Mouse (Mus musculus): ENCODE measurements around the gene Wdr81. TPM values are rescaled to one million over a fixed set of nuclear protein-coding genes. Genes with fewer than 3 reads are reported as not detected.
"Not testable (repeated sequence)": the region's sequence is repeated elsewhere in the genome, so short reads cannot be mapped to it uniquely, and the experiment has no call there.

Gene Wdr81
- polyA plus RNA-seq, 2 experiments from 2014 or later = 6.3 to 9.9 TPM

- ATAC-seq = peak; percentile 86
These were observed 6.6 kb upstream of the Wdr81 start, which contains the start of gene Tlcd2 for GRCm38 (mm10) chr11:75460844-75461742. Gene Tlcd2 (plus strand): TSS chr11:75461715.

GRCm38 (mm10) chr11:75460103-75460843 is 5.8 kb upstream of the Wdr81 start:
- peak; percentile 46 for ATAC-seq

GRCm38 (mm10) chr11:75459751-75460102 is 5.2 kb upstream of the Wdr81 start:
- ATAC-seq = no peak

GRCm38 (mm10) chr11:75459141-75459711 is 4.7 kb upstream of the Wdr81 start:
- ATAC-seq = no peak

GRCm38 (mm10) chr11:75458628-75459041 is 4.1 kb upstream of the Wdr81 start:
- ATAC-seq = no peak

GRCm38 (mm10) chr11:75458169-75458568 is 3.7 kb upstream of the Wdr81 start:
- ATAC-seq = no peak

GRCm38 (mm10) chr11:75456440-75456871 is 1.9 kb upstream of the Wdr81 start:
- no peak for ATAC-seq

- not testable (repeated sequence) for ATAC-seq
These were observed 1.5 kb upstream of the Wdr81 start for GRCm38 (mm10) chr11:75455971-75456370.

- ATAC-seq = no peak
These were observed 672 bp upstream of the Wdr81 start for GRCm38 (mm10) chr11:75455041-75455736.

GRCm38 (mm10) chr11:75452812-75453557 is 1.5 kb downstream of the Wdr81 start:
- no peak for ATAC-seq

GRCm38 (mm10) chr11:75452081-75452480 is 2.4 kb downstream of the Wdr81 start:
- no peak for ATAC-seq

- ATAC-seq = no peak
These were observed 3.6 kb downstream of the Wdr81 start for GRCm38 (mm10) chr11:75450936-75451335.

- ATAC-seq = no peak
These were observed 4.1 kb downstream of the Wdr81 start for GRCm38 (mm10) chr11:75450304-75450908.

- ATAC-seq = no peak
These were observed 4.8 kb downstream of the Wdr81 start for GRCm38 (mm10) chr11:75449695-75450094.

- ATAC-seq = no peak
These were observed 5.9 kb downstream of the Wdr81 start for GRCm38 (mm10) chr11:75448575-75448974.

- ATAC-seq = no peak
These were observed 10.8 kb downstream of the Wdr81 start for GRCm38 (mm10) chr11:75443711-75444110.

GRCm38 (mm10) chr11:75441601-75442000 is 12.9 kb downstream of the Wdr81 start:
- ATAC-seq = no peak

GRCm38 (mm10) chr11:75441034-75441433 is 13.5 kb downstream of the Wdr81 start:
- ATAC-seq = no peak

GRCm38 (mm10) chr11:75439951-75440350 is 14.6 kb downstream of the Wdr81 start:
- no peak for ATAC-seq

GRCm38 (mm10) chr11:75439363-75439762 is 15.2 kb downstream of the Wdr81 start, which contains the start of gene Serpinf2:
Gene Serpinf2 (minus strand): TSS chr11:75439591.
- no peak for ATAC-seq

GRCm38 (mm10) chr11:75438804-75439203 is 15.7 kb downstream of the Wdr81 start:
- ATAC-seq = no peak
